Mouse (Mus musculus) erythroblast, embryonic 14.5 days (primary cell): ENCODE data around the gene Mgat3.

Source experiments
- GATA1 ChIP-seq: IDR thresholded peaks from 2 replicates; pipeline ENCODE4 v1.6.1; 2012; ENCODE audit warnings: low read length, inconsistent platforms, mixed read lengths
- TAL1 ChIP-seq: IDR thresholded peaks from 3 replicates; pipeline ENCODE4 v1.6.1; 2012; ENCODE audit warnings: low read length, inconsistent platforms, mixed read lengths

GRCm38 (mm10) chr15:80249672-80250071 lies 76.2 kb downstream of the Mgat3 start:
- no peak for TF ChIP-seq GATA1
- TF ChIP-seq TAL1: no peak
